Mouse (Mus musculus) liver, embryonic 14.5 days (tissue): ENCODE results near the gene Bcas3.

Experiments used
- CTCF ChIP-seq: IDR thresholded peaks from 2 replicates; pipeline ENCODE4 v1.5.1; 2016; ENCODE audit warnings: antibody characterized with exemption, low read depth, control low read depth
- EP300 ChIP-seq: IDR thresholded peaks from 2 replicates; pipeline ENCODE4 v1.6.1; 2016; ENCODE audit warnings: antibody characterized with exemption, low read depth

DNA sequence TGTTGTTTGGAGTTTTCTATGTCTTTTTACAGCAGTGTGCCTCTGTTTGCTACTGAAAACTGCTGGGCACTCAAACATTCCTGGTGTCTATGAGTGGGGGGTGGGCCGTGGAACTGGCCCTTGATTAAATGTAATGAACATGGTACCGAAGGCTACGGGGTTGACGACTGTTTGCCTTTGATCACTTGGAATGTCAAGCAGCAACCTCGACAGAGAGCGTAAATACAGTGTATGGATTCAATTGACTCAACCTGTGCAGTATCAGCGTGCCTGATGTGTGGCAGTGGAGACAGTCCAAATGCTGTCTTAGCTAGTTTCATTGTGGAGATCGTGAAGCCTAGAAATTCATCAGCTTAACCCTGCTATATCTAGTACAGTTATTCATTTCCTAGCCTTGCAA is 231.1 kb downstream of the Bcas3 start:
- no peak for TF ChIP-seq CTCF
- no peak for TF ChIP-seq EP300
